Comparison of ENCODE assay signal across 9 mouse cellular contexts in the genomic region with DNA sequence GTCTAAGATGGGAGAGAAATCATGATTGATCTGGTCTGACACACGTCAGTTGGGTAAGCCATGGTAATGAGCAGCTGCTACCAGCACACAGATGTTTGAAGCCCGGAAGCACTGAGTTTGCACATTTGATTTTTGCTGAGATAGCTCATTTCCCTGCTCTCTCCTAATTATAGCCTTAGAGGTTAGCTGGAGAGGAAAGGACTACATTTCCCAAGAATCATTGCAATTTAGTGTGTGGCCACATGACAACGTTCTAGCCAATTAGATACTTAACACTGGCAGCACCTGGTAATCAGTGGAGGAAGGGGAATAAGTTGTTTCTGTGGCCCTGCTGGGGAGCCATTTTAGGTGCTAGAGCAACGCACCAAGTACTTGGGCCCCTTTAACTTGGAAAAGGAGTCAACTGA. TPM values are rescaled to one million over a fixed set of nuclear protein-coding genes. Genes with fewer than 3 reads are reported as not detected.
DNase-seq lines count a peak whose midpoint lies in the region; ATAC-seq lines count a peak whose summit lies in the region.
"Had no signal": no experiment of that assay in that cellular context is flagged by ENCODE, and none has a peak within 500 bp of the region (broad histone marks: within the 10 kb centered on the region; RNA-seq: fewer than 3 reads in every experiment).

No protein-coding gene starts in this region.

- H3K9me3 ChIP-seq in kidney, embryonic 15.5 days (replicated peaks), result no peaks in the 10 kb centered on the region
- H3K9me3 ChIP-seq: embryonic facial prominence, embryonic 13.5 days had no signal

- 52% methylated on average over 4 of the region's 4 CpGs for WGBS in kidney, embryonic 15.5 days

- H3K4me2 ChIP-seq in kidney, embryonic 15.5 days, result no peak overlapping the region
- H3K4me2 ChIP-seq: embryonic facial prominence, embryonic 13.5 days had no signal

- H3K4me1 ChIP-seq in kidney, embryonic 15.5 days, result peaks cover 56% of the 10 kb centered on the region

- no peaks in the 10 kb centered on the region for H3K36me3 ChIP-seq in kidney, embryonic 15.5 days
- H3K36me3 ChIP-seq: embryonic facial prominence, embryonic 13.5 days had no signal

- H3K9ac ChIP-seq in kidney, embryonic 15.5 days, result no peak overlapping the region
- H3K9ac ChIP-seq: embryonic facial prominence, embryonic 13.5 days had no signal

- ATAC-seq in kidney, embryonic 15.5 days (replicated peaks; ENCODE audit: low FRiP score), result no peak; the same call in 1 of the 2 replicates
- peak; percentile 58 for ATAC-seq in neutrophil, adult 5-6 weeks (ENCODE audit: extremely low read depth, insufficient number of reproducible peaks, low FRiP score, poor library complexity, severe bottlenecking)

- H3K27ac ChIP-seq in kidney, embryonic 15.5 days, result peak overlapping the region; percentile 23; the same call in 1 of the 2 replicates
- H3K27ac ChIP-seq: embryonic facial prominence, embryonic 13.5 days had no signal

- H3K27me3 ChIP-seq in kidney, embryonic 15.5 days, result no peaks in the 10 kb centered on the region
- H3K27me3 ChIP-seq: embryonic facial prominence, embryonic 13.5 days had no signal

- H3K4me3 ChIP-seq in kidney, embryonic 15.5 days (replicated peaks), result no peak overlapping the region
- H3K4me3 ChIP-seq: embryonic facial prominence, embryonic 13.5 days had no signal

- peak; percentile 43 for DNase-seq in lung, postnatal 10 days
- no peak for DNase-seq in lung, postnatal 14 days
- peak; percentile 38 for DNase-seq in embryo, embryonic 9.5 days (ENCODE audit: extremely low spot score)
- DNase-seq in urinary bladder, postnatal 14 days (ENCODE audit: low spot score), result no peak
- no peak for DNase-seq in cerebellum, adult 11 months
- DNase-seq in layer of hippocampus, adult 18-20 months (ENCODE audit: low spot score in 2 of 2), result no peak

RNA-seq across cellular contexts. Expression of gene Coro2b, which starts 26.3 kb away (rescaled TPM):
- polyA plus RNA-seq in kidney, embryonic 15.5 days (2015; fragmentation: Nextera tagmentation; extraction: Ambion mirVana), result 16.8 and 19.1 TPM in 2 replicates
- 0.98 TPM in 1 of 2 replicates, not detected in the other for total RNA-seq in neutrophil, adult 5-6 weeks (2017)
- 100 to 1,000 TPM; 214 to 231 TPM for total RNA-seq in layer of hippocampus, adult 18-20 months (2021)

Comparison
In these comparisons a context has a peak if more than half of its experiments do, and no peak if none do; other contexts are left out.
1. DNase-seq: peak in lung, postnatal 10 days (single experiment) and embryo, embryonic 9.5 days (single experiment); none in lung, postnatal 14 days (single experiment), urinary bladder, postnatal 14 days (single experiment), cerebellum, adult 11 months (single experiment) and layer of hippocampus, adult 18-20 months (0 of 2).
2. RNA of gene Coro2b, which starts 26.3 kb away (total RNA-seq): 214 to 231 TPM in layer of hippocampus, adult 18-20 months; 0.98 TPM in neutrophil, adult 5-6 weeks; every median in the first group is over 100 times any median in the second.